Mouse (Mus musculus): ENCODE measurements around the gene Timp4. TPM values are rescaled to one million over a fixed set of nuclear protein-coding genes. Genes with fewer than 3 reads are reported as not detected.

Gene Timp4
- polyA plus RNA-seq, 1 experiment: 4.2 TPM

DNA sequence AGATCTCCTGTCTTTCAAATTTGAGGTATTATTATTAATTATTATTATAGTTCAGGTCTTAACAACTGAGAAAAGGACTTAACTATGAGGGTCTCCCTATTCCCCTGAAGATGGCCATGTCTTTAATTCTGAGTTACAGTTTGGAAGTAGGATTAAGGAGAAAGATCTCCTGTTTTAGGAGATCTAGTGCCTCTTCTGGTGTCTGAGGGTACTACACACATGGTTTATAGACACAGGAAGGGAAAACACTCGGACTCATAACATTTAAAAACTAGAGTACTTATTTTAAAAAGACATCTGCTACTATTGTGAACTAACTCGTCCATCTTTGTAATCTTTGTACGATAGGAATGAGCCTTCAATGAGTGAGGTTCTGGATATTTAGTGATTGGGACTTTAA is 49.0 kb downstream of the Timp4 start:
- no peak for DNase-seq
- Histone ChIP-seq H3K4me1 (replicated peaks; ENCODE audit: control insufficient read depth, insufficient read depth, low read length) (no peaks in the 10 kb centered on the region), H3K4me3 (ENCODE audit: control insufficient read depth, insufficient read depth, low read length) (no peak overlapping the region), H3K27ac (ENCODE audit: control insufficient read depth, insufficient read depth, low read length) (no peak overlapping the region), H3K27me3 (ENCODE audit: control insufficient read depth, insufficient read depth, low read length) (no peaks in the 10 kb centered on the region), H3K36me3 (ENCODE audit: control insufficient read depth, insufficient read depth, low read length) (no peaks in the 10 kb centered on the region)
- TF ChIP-seq CTCF (IDR thresholded peaks at IDR 0.05; ENCODE audit: borderline replicate concordance, control insufficient read depth, extremely low read depth, insufficient read depth, low read length, poor library complexity) (no peak), POLR2A (IDR thresholded peaks at IDR 0.05; ENCODE audit: control insufficient read depth, extremely low read depth, insufficient read depth, low read length, poor library complexity) (no peak)
- 86% methylated on average over 3 of the region's 3 CpGs for WGBS

DNA sequence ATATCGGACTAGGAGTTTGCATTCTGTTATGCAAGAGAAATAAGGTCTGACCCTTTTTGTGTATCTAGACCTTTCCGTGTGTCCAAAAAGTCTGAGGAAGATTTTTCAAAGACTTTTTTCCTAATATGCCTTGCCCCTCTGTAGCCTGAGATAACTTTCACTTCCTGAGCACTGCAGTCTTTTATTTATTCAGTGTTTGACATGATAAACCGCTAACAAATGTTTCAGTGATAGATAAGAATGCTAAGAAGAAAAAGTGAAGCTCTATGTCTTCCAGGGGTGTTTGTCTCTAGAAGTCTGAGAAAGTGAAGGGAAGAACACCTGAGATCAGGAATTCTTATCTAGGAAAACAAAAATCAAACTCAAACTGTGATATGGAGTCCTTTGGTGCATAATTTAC is 51.3 kb downstream of the Timp4 start:
- Histone ChIP-seq H3K4me1 (replicated peaks; ENCODE audit: control insufficient read depth, insufficient read depth, low read length) (no peaks in the 10 kb centered on the region), H3K36me3 (ENCODE audit: control insufficient read depth, insufficient read depth, low read length) (no peaks in the 10 kb centered on the region), H3K4me3 (ENCODE audit: control insufficient read depth, insufficient read depth, low read length) (no peak overlapping the region), H3K27me3 (ENCODE audit: control insufficient read depth, insufficient read depth, low read length) (no peaks in the 10 kb centered on the region), H3K27ac (ENCODE audit: control insufficient read depth, insufficient read depth, low read length) (no peak overlapping the region)
- TF ChIP-seq CTCF (IDR thresholded peaks at IDR 0.05; ENCODE audit: borderline replicate concordance, control insufficient read depth, extremely low read depth, insufficient read depth, low read length, poor library complexity): no peak
- WGBS: 86% methylated on average over 3 of the region's 3 CpGs
- DNase-seq: no peak

Other genes with a start within 250 kb of the Timp4 start
- 42.8 and 48.2 TPM in 2 replicates for gene Tamm41, start 214.3 kb downstream of the Timp4 start, polyA plus RNA-seq (2012; rRNA removed)
- 1.7 and 2.1 TPM in 2 replicates for gene Syn2, start 117.3 kb downstream of the Timp4 start, polyA plus RNA-seq (2012; rRNA removed)
- not detected in 2 replicates for gene Gm17482, start 24.9 kb downstream of the Timp4 start, polyA plus RNA-seq (2012; rRNA removed)
- 9.4 and 10.5 TPM in 2 replicates for gene Pparg, start 108.7 kb upstream of the Timp4 start, polyA plus RNA-seq (2012; rRNA removed)